13 mouse cellular contexts compared by ENCODE assay signal in genomic region chr10:39470321-39470720, GRCm38 (mm10).
A peak's percentile ranks its signal among the peaks of the same experiment; 100 is the strongest.
DNase-seq lines count a peak whose midpoint lies in the region; ATAC-seq lines count a peak whose summit lies in the region.
"Had no signal": no experiment of that assay in that cellular context is flagged by ENCODE, and none has a peak within 500 bp of the region (broad histone marks: within the 10 kb centered on the region; RNA-seq: fewer than 3 reads in every experiment).

No protein-coding gene starts in this region.

- no peak for ATAC-seq in forebrain, embryonic 16.5 days
- ATAC-seq: hindbrain, embryonic 16.5 days; lung, postnatal 0 days had no signal

- no peak overlapping the region for H3K4me3 ChIP-seq in forebrain, embryonic 16.5 days (replicated peaks; ENCODE audit: low read length)
- H3K4me3 ChIP-seq: stomach, embryonic 15.5 days had no signal

- H3K27me3 ChIP-seq in forebrain, embryonic 16.5 days (replicated peaks; ENCODE audit: control insufficient read depth, insufficient read depth, low read length), result no peaks in the 10 kb centered on the region
- H3K27me3 ChIP-seq: stomach, embryonic 15.5 days had no signal

- no peaks in the 10 kb centered on the region for H3K36me3 ChIP-seq in forebrain, embryonic 16.5 days (ENCODE audit: control insufficient read depth, insufficient read depth)
- H3K36me3 ChIP-seq: stomach, embryonic 15.5 days had no signal

- H3K9me3 ChIP-seq in forebrain, embryonic 16.5 days (ENCODE audit: control insufficient read depth, low read length), result no peaks in the 10 kb centered on the region
- H3K9me3 ChIP-seq: G1E; stomach, embryonic 15.5 days had no signal

- peaks cover 19% of the 10 kb centered on the region for H3K4me1 ChIP-seq in forebrain, embryonic 16.5 days (replicated peaks; ENCODE audit: control insufficient read depth, insufficient read depth, low read length)

- H3K27ac ChIP-seq in forebrain, embryonic 16.5 days (ENCODE audit: low read length), result no peak overlapping the region
- H3K27ac ChIP-seq: stomach, embryonic 15.5 days had no signal

- 75% methylated on average over 7 of the region's 7 CpGs for WGBS in forebrain, embryonic 16.5 days

- H3K9ac ChIP-seq in forebrain, embryonic 16.5 days (replicated peaks; ENCODE audit: low read depth, low read length), result no peak overlapping the region
- H3K9ac ChIP-seq: stomach, embryonic 15.5 days had no signal

- H3K4me2 ChIP-seq in forebrain, embryonic 16.5 days (ENCODE audit: low read length), result no peak overlapping the region
- H3K4me2 ChIP-seq: stomach, embryonic 15.5 days had no signal

- peak; percentile 18 for DNase-seq in lung, postnatal 36 days
- DNase-seq in lung, postnatal 25 days (ENCODE audit: low spot score), result no peak
- peak; percentile 55 for DNase-seq in adrenal gland, postnatal 10 days
- DNase-seq in gastrocnemius, postnatal 25 days, result peak; percentile 81
- DNase-seq in naive thymus-derived CD4-positive, alpha-beta T cell, adult 2 months (ENCODE audit: low read depth), result peak; percentile 46
- DNase-seq in spleen, postnatal 4 days (ENCODE audit: low spot score in 2 of 2), result no peak
- DNase-seq: cerebellum, postnatal 10 days; liver had no signal

Comparison
In these comparisons a context has a peak if more than half of its experiments do, and no peak if none do; other contexts are left out.
1. DNase-seq: peak in lung, postnatal 36 days (single experiment), adrenal gland, postnatal 10 days (single experiment), gastrocnemius, postnatal 25 days (single experiment) and naive thymus-derived CD4-positive, alpha-beta T cell, adult 2 months (single experiment); none in lung, postnatal 25 days (single experiment) and spleen, postnatal 4 days (0 of 2).